Mouse (Mus musculus) C2C12 (cell line): ENCODE data around the gene Foxj2.

Experiments used
- CEBPB ChIP-seq: IDR thresholded peaks from one replicate; pipeline ENCODE4 v1.6.1; 2011; ENCODE audit warnings: low read depth, mild to moderate bottlenecking, control low read depth, moderate library complexity
- CTCF ChIP-seq: IDR thresholded peaks from one replicate; pipeline ENCODE4 v1.5.1; 2011; ENCODE audit not compliant: control insufficient read depth, insufficient read depth, insufficient read length
- MYOG ChIP-seq: IDR thresholded peaks from one replicate; pipeline ENCODE4 v1.6.1; 2011; ENCODE audit not compliant: control insufficient read depth, insufficient read length; ENCODE audit errors: extremely low read depth
- USF1 ChIP-seq: IDR thresholded peaks from one replicate; pipeline ENCODE4 v1.6.1; 2011; ENCODE audit warnings: low read depth, mild to moderate bottlenecking, control low read depth, moderate library complexity

DNA sequence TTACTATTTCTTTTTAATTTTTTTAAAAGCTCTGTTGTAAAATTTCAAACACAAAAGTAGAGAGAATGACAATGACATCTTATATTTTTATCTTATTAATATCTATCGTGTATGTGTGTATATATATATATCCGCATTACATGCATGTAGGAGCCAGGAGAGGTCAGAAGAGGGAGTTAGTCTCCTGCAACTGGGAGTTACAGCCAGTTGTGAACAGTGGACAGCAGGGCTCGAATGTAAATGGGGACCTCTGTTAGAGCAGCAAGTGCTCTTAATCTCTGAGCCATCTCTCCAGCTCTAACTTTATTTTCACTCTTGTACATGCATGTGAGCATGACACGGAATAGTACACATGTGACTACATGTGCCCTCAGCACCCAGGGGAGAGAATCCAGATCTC lies 7.0 kb upstream of the Foxj2 start:
- TF ChIP-seq CTCF (no peak), MYOG (no peak), USF1 (no peak), CEBPB (no peak)
